Mouse (Mus musculus) adrenal gland, postnatal 0 days (tissue): ENCODE results near the gene Kmt2a. TPM values are rescaled to one million over a fixed set of nuclear protein-coding genes. Genes with fewer than 3 reads are reported as not detected.

Source experiments
- polyA plus RNA-seq: library from polyadenylated mRNA; unstranded; fragments of >200 nt; fragmentation: Nextera tagmentation; extraction: Ambion mirVana; gene quantifications from 2 replicates; pipeline ENCODE4 v1.2.1, GENCODE M21; 2015

Gene Kmt2a
- polyA plus RNA-seq: 9.0 and 9.5 TPM in 2 replicates

DNA sequence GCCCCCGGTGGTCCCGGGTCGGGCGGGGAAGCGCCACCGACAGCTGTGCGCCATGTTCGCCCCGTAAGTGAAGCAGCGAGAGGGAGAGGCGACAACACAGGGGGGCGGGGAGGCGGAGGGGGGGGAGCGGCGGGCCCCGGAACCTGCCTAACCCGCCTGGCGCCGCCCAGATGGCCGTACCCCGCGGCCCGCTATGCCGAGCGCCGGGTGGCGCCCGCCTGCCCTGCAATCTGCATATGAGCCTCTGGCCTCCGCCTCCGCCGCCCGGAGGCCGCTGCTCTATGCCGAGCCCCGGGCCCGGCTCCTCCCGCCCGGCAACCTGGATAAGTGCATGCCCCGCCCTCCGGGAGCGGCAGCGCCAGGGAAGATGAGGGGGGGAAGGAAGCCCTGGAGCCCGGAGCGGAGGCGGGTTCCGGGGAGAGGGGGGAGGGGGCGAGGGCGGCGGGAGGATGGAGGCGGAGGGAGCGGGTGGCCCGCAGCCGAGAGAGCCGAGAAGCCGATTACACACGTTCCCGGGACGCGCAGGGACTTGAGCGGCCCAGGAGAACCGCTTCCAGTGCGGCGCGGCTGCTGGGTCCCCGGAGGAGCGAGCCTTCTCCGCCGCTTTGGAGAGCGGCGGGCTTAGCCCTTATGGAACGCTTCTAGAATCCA, at the start of gene Kmt2a:
Kmt2a (minus strand) TSS at position 76 of the 651 bp plus-strand sequence.

DNA sequence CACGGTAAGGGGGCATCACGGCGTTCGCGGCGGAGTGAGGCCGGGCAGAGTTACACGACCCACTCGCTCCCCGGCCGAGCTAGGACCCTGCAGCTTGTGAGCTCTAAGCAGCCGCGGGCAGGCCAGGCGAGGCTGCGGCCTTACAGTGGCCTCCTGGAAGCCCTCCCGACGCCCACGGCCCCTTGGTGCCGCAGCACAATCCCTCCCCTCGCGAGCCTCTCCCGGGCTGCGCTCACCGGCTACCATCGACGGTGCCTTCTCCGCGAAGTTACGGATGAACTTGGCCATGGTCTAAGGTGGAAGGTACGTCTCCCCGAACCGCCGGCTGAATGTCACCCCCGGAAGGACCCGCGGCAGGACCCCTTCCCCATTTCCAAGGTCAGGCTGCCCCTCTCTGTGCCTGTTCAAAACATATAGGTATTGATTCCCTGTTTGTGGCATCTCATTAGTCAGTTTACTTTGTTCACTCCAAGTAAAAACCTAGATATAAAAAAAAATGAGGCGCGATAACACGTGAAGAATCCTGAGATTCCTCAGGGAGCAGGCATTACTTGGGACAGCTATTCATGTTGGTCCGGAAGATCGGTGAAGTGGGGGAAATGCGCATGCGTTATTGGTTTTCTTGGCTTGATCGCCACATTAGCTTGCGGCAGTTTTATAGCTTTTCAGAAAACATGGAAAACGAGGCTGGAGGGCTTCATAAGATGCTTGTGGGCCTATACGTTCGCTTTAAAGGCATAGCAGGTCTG, 39.5 kb upstream of the Kmt2a start, which contains the start of gene Atp5l:
Atp5l (minus strand) TSS at position 369 of the 749 bp plus-strand sequence.

DNA sequence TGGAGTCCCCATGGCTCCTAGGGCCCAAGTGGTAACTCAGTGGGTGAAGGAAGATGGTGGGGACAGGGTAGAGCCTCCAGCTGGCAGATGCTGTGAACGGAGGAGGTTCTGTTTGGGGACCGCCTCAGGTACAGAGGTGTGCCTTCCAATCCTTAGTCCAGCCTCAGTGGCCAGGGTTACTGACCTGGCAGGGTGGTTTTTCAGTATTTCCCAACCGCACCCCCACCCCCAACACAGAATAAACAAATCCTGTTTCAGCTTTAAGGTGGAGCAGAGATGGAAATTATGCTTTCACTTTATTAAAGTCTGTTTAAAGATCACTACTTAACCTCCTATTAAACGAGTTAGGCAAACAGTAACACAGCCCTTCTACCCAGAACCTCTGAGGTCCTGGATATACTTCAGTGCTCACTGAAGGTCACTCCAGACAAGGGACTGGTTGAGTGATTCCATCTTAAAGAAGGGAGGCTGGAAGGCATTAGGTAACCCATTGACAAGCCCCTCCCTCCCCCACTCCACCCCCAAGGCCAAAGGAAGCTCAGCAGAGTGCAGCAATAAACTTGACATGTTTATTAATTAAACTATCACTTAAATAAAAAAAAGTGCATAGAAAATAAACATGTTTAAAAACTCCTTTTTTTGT, 78.2 kb downstream of the Kmt2a start, which contains the start of gene Ttc36:
Ttc36 (minus strand) TSS at position 265 of the 643 bp plus-strand sequence.

DNA sequence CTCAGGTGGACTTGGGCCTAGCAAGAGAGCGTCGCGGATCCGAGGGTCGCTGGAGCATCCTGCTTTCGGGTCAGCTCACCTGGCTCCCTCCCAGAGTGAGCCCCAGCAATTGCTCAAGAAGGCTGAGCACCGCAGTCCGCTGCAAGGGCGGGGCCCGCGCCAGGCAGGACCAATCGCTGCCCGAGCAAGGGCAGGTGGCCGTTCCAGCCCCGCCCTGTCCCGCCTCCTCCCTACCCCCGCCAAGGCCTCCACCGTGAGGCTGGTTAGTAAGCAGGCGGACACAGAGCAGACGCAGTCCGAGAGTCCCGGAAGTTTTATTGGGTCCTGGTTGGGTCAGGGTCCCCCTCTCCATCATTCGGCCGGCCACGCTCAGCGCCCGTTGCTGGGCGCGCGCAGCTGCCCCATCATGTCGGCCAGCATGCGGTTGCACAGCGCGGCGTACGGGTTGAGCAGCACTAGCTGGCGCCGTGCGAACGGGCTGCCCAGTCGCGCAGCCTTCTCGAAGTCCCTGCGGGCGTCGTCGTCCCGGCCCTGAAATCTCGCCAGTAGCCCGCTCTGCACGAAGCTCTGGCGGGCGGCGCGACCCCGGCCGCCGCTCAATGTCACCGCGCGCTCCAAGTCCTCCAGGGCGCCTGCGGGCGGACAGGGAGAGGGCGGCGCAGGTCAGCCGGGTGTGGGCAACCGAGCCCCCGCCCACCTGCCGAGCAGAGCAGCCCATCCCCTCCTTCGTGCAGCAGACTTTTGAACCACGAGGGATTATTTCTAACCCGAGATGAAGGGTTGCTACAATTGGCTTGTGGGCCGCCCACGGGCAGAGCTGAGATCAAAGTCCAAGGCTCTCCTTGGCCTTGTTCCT, 81.8 kb downstream of the Kmt2a start, which contains the start of gene Tmem25:
Tmem25 (minus strand) TSS at position 206 of the 856 bp plus-strand sequence.

DNA sequence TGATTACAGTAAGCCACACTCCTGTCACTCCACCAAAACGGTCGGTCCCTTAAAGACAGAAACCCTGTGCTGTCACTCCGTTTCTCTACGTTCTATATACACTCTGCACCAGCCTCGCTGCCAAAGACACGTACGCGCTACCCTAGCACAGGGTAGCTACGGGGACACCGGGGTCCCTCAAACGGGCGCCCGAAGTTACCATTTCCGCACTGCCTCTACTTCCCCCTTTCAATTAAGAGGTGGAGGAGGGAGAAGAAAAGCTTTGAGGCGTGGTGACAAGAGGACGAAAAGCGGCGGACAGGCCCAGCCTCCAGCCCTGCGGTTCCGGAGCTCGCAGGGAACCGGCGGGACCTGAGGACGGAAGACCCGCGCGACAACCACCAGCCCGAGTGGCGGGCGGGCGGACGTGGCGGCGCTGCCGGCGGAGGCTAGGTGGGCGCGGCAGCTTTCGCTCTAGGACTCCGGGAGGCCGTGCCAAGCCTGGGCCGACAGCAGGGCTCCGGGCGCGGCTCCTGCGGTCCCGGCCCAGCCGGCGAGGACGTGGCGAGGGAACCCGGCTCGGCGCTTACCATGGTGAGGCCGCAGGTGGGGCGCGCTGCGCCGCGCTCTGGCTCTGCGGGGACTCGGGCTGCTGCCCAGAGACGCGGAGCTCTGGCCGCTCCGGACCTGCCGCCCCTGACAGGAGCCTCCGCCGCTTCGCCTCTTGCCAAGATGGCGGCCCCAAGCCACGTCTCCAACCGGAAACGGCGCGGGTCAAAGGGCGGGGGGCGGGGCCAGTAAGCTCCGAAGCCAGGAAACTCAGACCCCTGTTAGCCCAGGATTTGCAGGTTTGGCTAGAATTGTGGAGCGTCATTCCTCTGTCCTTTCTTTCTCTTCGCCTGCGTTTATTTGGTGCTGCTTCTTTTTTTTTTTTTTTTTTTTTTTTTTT, 113.7 kb downstream of the Kmt2a start, which contains the start of the genes Arcn1 and Ift46:
Arcn1 (minus strand) TSS at position 745 of the 928 bp plus-strand sequence.
Ift46 (plus strand) TSS at position 808 of the 928 bp plus-strand sequence.

Other genes with a start within 250 kb of the Kmt2a start
- not detected in 2 replicates for gene Treh, start 208.1 kb downstream of the Kmt2a start, polyA plus RNA-seq
- 21.2 and 29.1 TPM in 2 replicates for gene Phldb1, start 146.1 kb downstream of the Kmt2a start, polyA plus RNA-seq
- 79.0 and 102 TPM in 2 replicates for gene Arcn1, start 113.5 kb downstream of the Kmt2a start, polyA plus RNA-seq
- gene Ift46, start 113.4 kb downstream of the Kmt2a start, polyA plus RNA-seq: 96.9 and 113 TPM in 2 replicates
- 4.5 and 8.0 TPM in 2 replicates for gene Tmem25, start 82.0 kb downstream of the Kmt2a start, polyA plus RNA-seq
- gene Ttc36, start 78.2 kb downstream of the Kmt2a start, polyA plus RNA-seq: 21.7 and 33.9 TPM in 2 replicates
- gene Atp5l, start 39.4 kb upstream of the Kmt2a start, polyA plus RNA-seq: 1,351 and 2,218 TPM in 2 replicates
- gene Ube4a, start 84.3 kb upstream of the Kmt2a start, polyA plus RNA-seq: 12.6 and 18.2 TPM in 2 replicates
- gene Cd3g, start 99.1 kb upstream of the Kmt2a start, polyA plus RNA-seq: 0.30 and 0.85 TPM in 2 replicates
- 0.08 and 0.18 TPM in 2 replicates for gene Cd3d, start 100.5 kb upstream of the Kmt2a start, polyA plus RNA-seq
- 0.07 and 0.32 TPM in 2 replicates for gene Cd3e, start 128.3 kb upstream of the Kmt2a start, polyA plus RNA-seq
- 3.0 and 5.8 TPM in 2 replicates for gene Mpzl2, start 158.5 kb upstream of the Kmt2a start, polyA plus RNA-seq
- gene Mpzl3, start 173.9 kb upstream of the Kmt2a start, polyA plus RNA-seq: 1.4 and 2.1 TPM in 2 replicates
- gene Jaml, start 197.9 kb upstream of the Kmt2a start, polyA plus RNA-seq: 1.5 and 4.0 TPM in 2 replicates
- 1.8 and 3.7 TPM in 2 replicates for gene Scn2b, start 236.5 kb upstream of the Kmt2a start, polyA plus RNA-seq